Mouse (Mus musculus) megakaryocyte, adult 5-6 weeks (primary cell): ENCODE data around the gene Cbx5. TPM values are rescaled to one million over a fixed set of nuclear protein-coding genes. Genes with fewer than 3 reads are reported as not detected.
"Not testable (repeated sequence)": the region's sequence is repeated elsewhere in the genome, so short reads cannot be mapped to it uniquely, and the experiment has no call there.

Experiments
- ATAC-seq: 2 replicates; pipeline ENCODE4 v1.8.0; 2016; ENCODE audit warnings: mild to moderate bottlenecking, inconsistent platforms; ENCODE audit not compliant: poor library complexity, severe bottlenecking
- total RNA-seq, 2 experiments: library from RNA; stranded (forward) in 1 of 2; stranded (reverse) in 1 of 2; fragments of 153-499, 151-499 nt in 1 of 2; fragments of 221-1000, 200-1000 nt in 1 of 2; gene quantifications; 2 replicates each; pipeline versions ENCODE4 v1.2.3 to v1.2.4; 2015 to 2017

Cbx5 gene
- total RNA-seq (2015): 56.0 and 60.5 TPM in 2 replicates
- 113 and 133 TPM in 2 replicates for total RNA-seq (2017)

DNA sequence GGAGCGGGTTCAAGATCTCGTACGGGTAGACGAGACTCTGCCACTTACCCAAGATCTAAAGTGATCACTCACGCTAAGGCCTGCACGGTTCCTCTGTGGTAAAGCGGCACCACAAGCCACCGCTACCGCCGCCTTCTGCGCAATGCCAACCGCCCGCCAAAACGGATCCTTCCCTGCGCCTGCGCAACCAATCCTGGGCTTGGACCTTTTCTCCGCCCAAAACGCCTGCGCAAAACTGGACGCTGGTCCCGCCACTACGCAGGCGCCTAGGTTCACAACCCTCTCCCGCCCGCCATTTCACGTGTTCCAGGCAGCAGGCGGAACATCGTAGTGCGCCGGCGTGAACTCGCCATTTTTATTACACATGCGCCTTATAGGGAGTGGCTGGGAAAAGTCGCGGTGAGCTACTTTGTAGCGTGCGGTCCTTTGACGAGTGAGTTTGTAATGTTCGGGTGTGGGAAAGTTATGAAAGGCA lies at the start of gene Cbx5:
Gene Cbx5 (minus strand): TSS at position 132 of the 475 bp plus-strand sequence.
- ATAC-seq: peak; percentile 69

DNA sequence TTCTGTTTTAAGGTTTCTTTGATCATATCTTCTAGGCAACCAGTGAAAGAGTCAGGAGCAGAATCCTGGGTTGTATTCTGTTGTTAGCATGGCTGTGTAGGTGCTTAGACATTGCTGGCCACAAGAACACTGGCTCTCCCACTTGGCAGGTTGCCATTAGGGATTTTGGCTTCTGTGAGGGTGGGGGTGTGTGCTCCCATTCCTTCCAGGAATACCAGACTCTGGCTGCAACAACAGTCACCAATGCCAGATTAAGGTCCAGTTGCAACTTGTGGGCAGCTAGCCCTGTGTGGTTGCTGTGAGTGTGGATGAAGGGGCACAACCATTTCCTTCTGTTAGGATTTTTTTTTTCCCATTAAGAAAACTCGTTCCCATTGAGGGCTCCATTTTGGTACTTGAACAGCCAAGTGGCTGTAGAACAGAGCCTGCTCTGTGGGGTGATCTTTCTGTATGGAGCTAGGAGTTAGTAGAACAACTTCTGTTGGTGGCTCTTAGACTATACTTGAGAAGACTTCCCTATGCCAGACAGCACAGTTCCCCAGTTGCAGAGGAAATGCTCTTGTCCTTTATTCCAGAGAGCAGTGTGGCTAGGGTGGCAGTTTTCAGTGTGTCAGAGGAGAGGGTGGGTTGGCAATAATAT lies 46.3 kb upstream of the Cbx5 start:
- ATAC-seq: no peak

DNA sequence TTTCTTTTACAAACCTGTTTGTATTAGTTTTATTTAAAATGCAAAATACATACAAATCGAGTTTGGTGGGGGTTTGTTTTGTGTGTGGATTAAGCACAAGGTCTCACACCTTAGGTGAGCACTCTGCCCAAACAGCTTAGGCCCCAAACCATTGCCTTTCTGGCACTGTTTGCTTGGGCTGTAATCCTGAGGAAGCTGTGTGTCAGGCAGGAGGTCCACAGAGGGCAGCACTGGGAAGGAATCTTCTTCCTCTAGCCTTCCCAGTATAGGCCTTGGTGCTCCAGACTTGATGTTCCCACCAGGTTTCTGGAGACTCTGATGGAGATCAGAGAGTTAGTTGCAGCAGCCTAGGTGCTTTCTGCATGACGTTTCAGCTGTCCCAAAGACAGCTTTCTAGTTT lies 45.0 kb upstream of the Cbx5 start:
- ATAC-seq: no peak

DNA sequence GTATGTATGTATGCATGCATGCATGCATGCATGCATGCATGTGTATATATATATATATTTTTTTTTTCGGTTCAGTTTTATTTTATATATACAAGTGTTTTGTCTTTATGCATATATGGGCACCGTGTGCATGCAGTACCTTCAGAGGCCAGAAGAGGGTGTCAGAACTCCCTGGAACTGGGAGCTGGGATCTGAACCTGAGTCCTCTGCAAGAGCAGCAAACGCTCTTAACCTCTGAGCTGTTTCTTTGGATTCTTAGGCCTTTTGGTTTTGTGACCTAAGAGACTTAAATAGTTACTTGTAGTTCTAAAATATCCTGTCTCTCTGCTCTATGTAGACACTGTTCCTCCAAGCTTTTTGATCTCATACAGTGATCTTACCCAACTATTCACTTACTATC lies 44.5 kb upstream of the Cbx5 start:
- peak; percentile 64 for ATAC-seq

DNA sequence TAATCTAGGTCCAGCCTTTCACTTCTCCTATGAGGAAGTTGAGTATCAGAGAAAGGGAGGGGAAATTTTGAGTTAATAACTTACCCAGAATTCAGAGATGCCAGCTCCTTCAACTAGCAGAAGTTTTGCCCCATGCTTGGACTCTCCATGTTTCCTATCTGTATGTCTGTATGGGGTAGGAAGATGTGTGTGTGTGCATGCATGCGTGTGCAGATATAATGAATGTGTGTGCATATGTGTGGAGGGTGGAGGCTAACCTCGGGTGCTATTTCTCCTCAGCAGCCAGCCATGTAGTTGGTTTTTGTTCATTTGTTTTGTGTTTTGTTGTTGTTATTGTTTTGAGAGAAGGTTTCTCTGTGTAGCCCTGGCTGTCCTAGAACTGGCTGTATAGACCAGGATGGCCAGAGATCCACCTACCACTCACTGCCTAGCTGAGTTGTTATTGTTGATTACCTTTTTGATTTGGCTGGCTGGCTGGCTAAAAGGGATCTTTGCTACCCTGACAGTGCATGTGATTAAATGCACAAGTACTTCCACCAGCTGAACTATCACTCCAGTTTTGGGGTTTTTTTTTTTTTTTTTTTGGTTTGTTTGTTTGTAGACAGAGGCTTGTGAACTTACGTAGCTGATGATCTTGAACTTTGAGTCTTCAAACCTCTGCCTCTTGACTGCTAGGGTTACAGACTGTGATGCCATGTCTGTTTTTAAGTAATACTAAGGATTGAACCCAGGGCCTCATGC lies 42.0 kb upstream of the Cbx5 start:
- no peak for ATAC-seq

DNA sequence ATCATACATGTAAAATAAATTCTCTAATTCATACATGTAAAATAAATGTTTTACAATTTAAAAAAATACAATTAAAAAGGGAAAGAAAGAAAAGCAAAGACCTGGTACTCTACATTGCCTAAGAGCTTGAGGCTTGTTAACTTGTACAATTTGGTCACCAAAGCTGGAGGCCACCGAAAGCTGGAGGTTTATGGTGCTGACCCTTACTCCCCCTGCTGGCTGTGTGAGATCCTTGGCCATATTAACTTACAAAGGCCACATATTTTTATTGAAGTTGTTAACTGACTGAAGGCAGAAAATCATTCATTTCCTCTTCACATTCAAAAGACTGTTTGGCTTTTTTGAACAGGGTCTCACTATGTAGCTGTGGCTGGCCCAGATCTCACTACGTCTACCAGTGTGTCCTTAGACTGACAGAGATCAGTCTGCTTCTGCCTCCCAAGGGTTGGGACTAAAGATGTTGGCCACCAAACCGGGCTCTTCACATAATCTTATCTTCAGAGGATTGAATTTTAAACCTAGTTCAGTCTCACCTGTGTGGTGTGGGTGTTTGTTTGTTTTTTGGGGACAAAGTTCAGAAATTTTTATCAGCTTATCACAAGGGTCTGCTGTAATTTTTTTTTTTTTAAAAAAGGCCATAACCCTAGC lies 41.3 kb upstream of the Cbx5 start:
- peak; percentile 90 for ATAC-seq

DNA sequence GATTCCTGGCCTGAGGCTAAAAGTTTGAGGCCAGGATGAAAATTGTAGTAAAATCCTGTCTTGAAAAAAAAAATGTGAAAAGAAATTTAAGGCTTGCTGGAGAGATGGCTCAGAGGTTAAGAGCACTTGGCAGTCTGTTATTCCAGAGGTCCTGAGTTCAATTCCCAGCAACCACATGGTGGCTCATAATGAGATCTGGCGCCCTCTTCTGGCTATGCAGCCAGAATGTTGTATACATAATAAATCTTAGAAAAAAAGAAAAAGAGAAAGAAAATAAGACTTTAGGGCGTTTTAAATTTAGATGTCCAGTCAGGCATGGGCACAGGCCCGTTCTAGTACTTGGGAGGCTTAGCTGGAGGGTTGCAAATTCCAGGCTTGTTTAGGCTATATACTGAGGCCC lies 40.1 kb upstream of the Cbx5 start:
- 0 out of 2 replicates have a peak, but pooled peaks have one; percentile 22 for ATAC-seq

DNA sequence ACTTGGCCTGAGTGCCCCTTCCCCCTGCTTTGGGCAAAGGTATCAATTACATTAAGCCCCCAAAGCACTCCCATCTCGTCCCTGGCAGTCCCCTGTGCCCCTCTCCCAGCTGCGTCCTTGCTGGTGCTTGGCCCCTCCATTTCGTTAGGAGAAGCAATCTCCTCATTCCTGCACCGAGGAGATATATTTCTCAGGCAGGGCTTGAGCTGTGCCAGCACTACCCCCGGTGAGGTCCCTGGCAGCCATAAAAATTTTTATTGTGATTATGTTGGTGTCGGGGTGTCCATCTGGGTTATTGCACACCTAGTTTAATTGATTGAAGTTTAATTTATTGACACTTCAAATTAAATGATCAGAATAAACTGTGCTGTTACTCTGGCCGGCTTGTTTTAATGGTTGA lies 38.3 kb upstream of the Cbx5 start:
- ATAC-seq: no peak

DNA sequence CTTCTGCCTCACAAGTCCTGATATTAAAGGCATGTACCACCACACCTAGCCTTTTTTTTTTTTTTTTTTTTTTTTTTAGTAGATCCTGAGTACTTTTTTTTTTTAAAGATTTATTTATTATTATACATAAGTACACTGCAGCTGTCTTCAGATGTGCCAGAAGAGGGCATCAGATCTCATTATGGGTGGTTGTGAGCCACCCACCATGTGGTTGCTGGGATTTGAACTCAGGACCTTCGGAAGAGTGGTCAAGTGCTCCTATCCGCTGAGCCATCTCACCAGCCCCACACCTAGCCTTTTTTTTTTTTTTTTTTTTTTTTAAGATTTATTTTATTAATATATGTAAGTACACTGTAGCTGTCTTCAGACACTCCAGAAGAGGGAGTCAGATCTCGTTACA lies 36.3 kb upstream of the Cbx5 start:
- ATAC-seq: not testable (repeated sequence)

DNA sequence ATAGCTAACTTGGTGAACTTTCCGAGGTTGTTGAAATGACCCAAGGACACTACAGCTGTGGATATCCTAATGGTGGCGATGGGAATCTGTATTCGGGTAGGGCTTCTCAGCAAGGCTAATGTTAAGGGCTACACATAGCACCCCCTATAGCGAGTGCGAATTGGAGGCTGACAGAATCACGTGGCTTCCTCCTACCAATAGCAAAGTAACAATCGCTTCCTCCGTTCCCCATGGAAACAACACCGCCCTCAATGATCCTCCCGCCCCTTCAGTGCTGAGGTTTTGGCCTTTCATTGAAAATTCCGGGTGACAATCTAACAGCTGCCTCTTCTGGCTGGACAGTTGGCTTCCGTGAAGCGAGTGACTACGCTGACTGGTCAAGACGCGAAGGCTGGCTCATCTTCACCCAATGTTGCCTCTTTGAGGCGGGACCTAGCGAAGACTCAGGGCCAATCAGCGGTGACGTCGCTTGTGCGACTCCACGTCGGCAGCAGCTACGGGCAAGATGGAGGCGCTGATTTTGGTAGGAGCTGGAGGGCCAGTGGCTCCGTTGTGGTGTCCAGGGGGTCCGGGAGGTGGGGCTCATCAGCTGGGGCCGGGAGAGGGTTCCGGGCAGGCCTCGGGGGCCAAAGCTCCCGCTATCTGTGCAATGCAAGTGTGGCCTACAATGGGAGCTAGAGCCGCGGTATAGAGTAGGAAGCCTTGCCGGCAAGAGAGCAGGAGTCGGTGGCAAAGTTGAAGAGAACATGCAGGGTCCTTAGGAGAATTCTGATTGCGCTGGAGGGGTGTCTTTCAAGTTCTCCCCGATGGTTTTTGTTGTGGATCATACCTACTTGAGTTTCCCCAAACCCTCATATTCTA lies 33.0 kb upstream of the Cbx5 start, which contains the start of gene Copz1:
Gene Copz1 (plus strand): TSS at position 296 of the 861 bp plus-strand sequence.
- peak; percentile 95 for ATAC-seq

DNA sequence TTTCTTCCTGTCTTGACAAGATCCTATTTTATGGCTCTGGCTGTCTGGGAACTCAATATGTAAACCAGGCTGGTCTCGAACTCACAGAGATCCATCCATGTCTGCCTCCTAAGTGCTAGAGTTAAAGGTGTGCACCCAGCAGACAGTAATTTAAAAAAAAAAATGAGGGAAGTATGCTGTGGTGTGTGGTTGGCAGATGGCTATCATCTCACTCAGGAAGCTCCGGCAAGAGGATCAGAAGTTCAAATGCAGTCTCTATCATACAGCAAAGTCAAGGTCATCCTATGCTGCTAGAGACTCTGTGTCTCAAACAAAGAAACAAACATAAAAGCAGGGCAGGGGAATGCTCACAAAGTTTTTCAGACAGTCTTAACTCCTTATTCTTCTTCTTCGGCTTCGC lies 29.3 kb upstream of the Cbx5 start:
- ATAC-seq: 0 out of 2 replicates have a peak, but pooled peaks have one; percentile 16

DNA sequence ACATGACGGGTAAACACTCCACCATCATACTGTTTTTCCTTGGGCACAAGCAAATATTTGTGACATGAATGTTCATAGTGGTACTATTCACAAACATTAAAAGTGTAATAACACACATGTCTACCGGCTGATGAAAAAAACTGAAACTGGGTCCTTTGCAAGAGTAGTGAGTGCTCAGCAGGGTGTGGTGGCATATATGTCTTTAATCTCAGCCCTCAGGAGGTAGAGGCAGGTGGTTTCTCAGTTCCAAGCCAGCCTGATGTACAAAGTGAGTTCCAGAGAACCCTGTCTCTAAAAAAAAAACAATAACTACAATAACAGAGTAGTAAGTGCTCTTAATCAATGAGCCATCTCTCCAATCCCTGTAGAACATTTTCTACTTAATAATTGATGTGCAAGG lies 25.2 kb upstream of the Cbx5 start:
- ATAC-seq: no peak

DNA sequence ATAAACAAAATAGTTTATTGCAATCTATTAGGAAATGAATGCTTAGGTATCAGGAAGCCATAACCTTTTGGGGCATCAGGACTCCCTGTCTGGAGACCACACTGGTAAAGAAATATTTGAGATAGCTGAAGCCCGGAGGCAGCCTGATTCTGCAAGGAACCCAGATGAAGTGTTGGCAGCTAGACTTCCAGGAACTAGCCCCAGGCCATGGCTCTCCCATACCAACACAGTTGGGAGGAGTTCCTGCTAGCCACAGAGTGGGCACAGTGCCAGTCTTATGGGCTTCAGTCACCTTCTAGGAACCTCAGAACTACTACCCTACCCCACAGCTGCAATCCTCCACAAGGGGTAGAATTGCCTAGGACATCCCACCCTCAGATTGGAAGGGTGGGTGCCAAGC lies 20.4 kb upstream of the Cbx5 start:
- ATAC-seq: no peak

DNA sequence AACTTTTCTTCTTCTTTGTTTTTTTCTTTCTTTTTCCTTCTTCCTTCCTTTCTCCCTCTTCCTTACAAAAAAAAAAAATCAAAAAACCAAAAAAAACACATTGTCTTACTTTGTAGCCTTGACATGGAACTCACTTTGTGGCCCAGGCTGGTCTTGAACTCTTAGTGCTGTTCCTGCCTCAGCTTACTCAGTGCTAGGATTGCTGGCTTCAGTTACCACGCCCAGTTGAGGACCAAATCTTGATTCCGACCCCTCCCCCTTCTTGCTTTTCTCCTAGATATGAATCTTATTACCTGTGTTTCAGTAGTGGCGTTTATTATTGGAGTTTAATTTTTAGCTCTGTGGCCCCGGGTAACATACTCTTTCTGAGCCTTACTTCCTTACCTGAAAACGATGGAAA lies 19.5 kb upstream of the Cbx5 start:
- ATAC-seq: no peak

DNA sequence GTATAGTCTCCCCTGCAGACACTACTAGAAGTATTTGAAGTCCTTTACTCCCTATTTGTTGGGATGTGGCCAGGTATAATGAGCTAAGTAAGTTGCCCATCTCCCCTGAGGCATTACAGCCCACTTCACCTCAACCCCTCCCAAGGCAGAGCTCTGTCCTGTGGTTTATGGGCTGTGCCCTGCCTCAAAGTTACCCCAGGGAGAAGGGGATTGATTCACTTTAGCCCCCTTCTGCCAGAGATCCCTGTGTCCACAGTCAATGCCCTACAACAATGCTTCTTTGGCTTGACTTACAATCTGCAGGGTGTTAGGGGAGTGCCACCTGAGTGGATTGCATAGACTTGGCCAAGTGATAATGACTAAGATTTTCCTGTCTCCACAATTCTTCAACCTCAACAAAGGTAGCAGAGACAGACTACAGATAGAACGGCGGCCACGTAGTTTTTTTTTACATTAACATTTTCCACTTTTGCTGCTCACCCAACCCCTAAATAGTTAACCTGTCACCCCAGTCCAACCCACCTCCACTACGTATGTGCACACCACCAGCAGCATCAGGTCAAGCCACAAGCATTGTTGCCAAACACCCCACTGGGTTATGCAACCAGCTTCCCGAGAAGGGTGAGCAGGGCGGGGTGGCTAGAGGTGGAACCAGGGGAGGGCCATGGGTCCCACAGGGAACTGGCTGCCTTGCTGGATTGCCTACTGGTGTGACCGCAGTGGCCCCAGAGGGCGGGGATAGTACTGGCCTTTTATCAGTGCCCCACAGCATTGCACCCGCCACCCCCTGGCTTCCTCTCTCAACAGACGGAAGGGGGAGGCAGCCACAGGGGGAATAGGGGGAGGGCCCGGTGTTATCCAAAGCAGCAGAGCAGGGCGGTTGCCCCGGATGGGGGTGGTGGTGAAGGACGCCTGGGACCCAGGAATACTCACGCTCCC lies 18.4 kb upstream of the Cbx5 start, which contains the start of gene Nfe2:
Gene Nfe2 (minus strand): TSS at position 614 of the 939 bp plus-strand sequence.
- ATAC-seq: peak; percentile 83

DNA sequence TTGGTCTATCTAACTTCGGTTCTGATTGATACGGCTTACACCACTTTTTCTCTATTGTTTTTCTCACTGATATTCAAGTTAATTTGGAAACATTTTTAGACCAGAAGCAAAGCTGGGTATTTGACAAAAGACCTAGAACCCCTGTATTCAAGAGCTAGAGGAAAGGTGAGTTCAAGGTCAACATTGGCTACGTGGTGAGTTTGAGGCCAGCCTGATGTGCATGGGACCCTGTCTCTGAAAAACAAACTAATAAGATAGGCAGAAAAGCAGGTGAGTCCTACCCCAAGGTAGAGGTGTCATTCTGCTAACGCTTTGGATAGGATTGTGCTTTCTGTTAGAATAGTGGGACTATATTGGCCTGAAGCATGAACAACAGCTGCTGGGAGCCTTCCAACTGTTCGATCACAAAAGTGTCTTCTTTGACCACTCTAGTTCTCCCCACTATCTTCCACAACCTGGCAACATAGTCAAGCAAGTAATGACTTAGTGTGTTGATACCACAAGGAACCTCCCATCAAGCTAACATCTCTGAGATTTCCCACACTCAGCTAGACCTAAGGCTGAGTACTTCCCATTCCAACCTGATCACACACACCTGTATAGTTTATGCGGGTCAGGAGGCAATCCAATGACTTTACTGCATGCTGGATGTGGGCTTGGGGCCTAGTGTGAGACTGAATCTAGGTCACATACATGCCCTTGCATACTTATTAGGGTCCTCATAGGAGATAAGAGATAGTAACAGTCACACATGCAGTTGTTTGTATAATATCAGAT lies 16.8 kb upstream of the Cbx5 start:
- ATAC-seq: no peak

DNA sequence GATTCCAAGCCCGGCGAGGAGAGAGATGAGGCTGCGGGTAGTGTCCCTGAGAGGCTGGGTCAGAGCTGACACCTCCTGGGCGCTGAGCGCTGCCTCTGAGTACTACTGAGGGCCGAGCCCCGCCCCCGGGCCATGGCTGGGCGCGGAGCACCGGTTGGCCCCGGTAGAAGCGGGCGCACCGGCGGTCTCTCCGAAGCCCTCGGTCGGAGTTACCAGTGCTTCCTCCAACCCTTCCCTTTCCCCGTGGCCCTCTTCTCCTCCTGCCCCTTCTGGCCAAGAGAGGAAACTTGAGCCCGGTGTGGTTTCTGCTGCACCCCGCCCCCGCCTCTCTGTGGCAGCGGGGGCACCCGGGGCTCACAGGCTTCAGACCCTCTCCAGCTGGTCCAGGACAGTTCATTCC lies 15.6 kb upstream of the Cbx5 start:
- ATAC-seq: peak; percentile 38

DNA sequence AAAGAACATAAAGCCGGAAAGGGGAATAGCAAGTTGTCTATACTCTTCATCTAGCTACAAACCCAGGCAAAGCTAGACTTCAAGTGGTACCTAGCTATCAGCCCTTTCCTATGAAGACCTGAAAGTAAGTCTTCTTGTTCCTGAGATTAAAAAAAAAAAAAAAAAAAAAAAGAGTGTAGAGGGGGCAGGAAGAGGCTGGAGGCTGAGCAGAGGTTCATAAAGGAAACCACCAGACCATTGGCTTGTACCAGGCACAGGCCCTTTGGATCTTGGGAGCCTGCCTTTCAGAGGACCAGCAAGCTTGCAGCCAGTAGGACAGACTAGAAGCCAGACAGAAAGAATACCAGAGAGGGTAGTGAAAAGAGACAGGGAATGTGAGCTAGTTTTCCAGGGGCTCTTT lies 13.7 kb upstream of the Cbx5 start:
- no peak for ATAC-seq

DNA sequence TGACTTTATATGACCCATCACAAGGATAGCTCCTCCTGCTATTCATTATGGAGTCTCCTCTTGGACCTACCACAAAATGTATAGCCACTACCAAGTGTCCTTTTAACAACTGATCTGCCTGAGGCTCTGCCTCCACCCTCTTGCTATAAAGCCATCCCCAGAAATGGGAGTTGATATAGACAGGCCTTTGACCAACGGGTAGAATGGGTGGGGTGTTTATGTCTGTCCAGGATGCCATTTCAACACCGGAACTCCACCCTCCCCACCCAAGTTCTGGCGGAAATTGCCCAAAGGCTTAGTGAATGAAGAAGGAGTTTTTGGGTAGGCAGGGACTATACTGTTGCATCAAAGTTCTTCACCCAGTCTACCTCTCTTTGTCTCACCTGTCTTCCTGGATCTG lies 13.0 kb upstream of the Cbx5 start:
- ATAC-seq: peak; percentile 66
